Mouse (Mus musculus) pancreas, adult 10 weeks (tissue): ENCODE data around the gene Acaca. TPM values are rescaled to one million over a fixed set of nuclear protein-coding genes. Genes with fewer than 3 reads are reported as not detected.

Experiments
- polyA plus RNA-seq: library from polyadenylated mRNA; stranded (reverse); fragments of 350-450 nt; fragmentation: Illumina TruSeq; extraction: RNeasy Lipid Tissue Mini Kit (QIAGEN cat#74804); gene quantifications from one replicate; pipeline ENCODE4 v1.2.3, GENCODE M21; 2015; ENCODE audit warnings: low read depth, low replicate concordance; ENCODE audit not compliant: insufficient read depth

Gene Acaca
- 8.3 TPM for polyA plus RNA-seq

GRCm38 (mm10) chr11:84128943-84129798 is at the start of gene Acaca, which contains the start of gene Tada2a:
TSS of gene Acaca (plus strand) at chr11:84129672.
TSS of gene Tada2a (minus strand) at chr11:84129600.

GRCm38 (mm10) chr11:84167046-84167526 is 37.6 kb downstream of the Acaca start, which contains the start of gene Gm11437:
TSS of gene Gm11437 (minus strand) at chr11:84167476.

Other genes starting within 250 kb of the Acaca start
- 4.4 TPM for gene Ddx52, start 187.6 kb upstream of the Acaca start, polyA plus RNA-seq
- gene Synrg, start 165.2 kb upstream of the Acaca start, polyA plus RNA-seq, result 5.4 TPM
- 0.59 TPM for gene Dusp14, start 60.4 kb upstream of the Acaca start, polyA plus RNA-seq
- gene Tada2a, start 72 bp upstream of the Acaca start, polyA plus RNA-seq, result 8.4 TPM
- not detected for gene Gm11437, start 37.8 kb downstream of the Acaca start, polyA plus RNA-seq